Mouse (Mus musculus): ENCODE data around the gene Icam4.

DNA sequence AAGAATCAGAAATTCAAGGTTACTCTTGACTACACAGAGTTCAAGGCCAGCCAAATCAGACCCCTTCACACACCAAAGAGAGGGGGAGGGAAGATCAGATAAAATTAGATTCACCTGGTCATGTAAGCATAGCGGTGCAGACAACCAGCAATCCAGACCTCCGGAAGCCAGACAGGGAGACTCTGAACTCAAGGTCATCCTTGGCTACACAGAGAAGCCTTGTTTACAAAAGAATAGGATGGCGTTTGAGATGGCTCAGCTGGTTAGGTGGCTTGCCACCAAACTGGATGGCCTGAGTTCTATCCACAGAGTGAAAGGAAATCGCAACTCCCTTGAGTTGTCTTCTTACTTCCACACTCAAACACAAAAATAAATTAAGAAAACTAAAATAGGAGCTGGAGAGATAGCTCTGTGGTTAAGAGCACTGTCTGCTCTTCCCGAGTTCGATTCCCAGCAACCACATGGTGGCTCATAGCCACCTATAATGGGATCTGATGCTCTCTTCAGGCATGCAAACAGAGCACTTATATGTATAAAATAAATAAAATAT, 27.4 kb upstream of the Icam4 start:
- TF ChIP-seq CTCF (conservative IDR thresholded peaks at IDR 0.05; ENCODE audit: low read length) (no peak), POU5F1 (IDR thresholded peaks at IDR 0.05; ENCODE audit: borderline replicate concordance, low read length) (no peak)

Measured in E14TG2a.4 (cell line).